Mouse (Mus musculus): Measurements from ENCODE around the gene Zfp551.

Gene Zfp551

DNA sequence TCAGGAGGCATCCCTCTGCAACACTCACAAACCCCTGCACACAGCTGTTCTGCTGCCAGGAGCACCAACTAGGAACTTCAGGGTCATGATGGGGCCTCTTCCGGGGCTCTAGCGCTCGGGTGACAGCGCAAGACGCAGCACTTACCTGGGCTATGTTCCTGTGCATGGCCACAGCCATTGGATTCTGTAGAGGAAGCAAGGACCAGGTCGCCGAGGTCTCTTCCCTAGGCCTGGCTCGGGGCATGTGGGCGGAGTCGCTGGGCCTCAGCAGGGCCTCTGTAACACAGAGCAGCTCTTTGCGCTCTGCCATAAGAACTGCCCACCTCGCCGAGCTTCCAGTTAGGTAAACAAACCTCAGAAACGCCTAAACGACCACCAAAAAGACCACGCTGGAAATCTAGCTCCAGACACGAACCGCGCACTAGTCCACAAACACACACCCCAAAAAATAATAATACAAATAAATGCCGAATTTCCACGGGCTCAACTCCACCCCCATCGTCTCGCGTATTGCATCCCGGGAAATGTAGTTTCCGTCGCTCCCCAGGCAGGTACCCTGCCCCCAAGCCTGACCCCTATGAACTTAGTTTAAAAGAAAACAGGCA lies at the start of gene Zfp551:
TSS of gene Zfp551 (minus strand) at position 507 of the 605 bp plus-strand sequence.
- peak; percentile 22 for DNase-seq (ENCODE audit: low spot score)

DNA sequence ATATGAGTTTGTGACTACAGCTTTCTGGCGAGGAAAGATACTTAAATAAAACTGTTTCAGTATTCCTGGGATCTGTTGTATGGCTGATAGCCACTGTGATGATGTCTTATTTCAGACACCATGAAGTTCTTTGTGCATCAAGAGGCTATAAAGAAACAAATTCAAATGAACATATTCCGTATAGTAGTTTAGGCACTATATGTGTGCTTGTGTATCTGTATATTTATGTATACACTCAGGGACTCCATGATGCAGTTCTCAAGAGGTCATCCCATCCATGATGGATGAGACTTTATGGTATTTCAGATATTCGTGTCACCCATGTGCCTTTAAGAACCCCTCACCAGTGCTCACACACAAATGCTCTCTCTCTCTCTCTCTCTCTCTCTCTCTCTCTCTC lies 304 bp upstream of the Zfp551 start:
- no peak for DNase-seq (ENCODE audit: low spot score)

DNA sequence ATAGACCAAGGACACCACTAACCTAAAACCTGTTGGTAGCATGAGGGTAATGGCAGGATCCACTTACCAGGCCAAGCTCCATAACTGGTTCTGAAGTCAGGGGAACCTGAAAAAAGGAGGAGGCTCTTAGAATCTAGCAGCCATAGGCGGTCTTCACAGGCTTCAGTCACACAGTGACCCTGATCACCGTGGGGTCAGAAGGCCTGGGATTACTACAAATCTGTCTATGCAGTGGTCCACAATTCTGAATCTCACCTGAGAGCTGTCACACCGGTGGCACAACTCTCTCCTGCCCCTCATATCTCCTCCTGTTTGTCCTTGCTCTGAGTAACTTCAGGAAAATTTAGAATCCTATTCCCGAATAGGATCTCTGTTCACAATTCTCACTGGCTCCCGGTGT lies 810 bp downstream of the Zfp551 start:
- no peak for DNase-seq (ENCODE audit: low spot score)

DNA sequence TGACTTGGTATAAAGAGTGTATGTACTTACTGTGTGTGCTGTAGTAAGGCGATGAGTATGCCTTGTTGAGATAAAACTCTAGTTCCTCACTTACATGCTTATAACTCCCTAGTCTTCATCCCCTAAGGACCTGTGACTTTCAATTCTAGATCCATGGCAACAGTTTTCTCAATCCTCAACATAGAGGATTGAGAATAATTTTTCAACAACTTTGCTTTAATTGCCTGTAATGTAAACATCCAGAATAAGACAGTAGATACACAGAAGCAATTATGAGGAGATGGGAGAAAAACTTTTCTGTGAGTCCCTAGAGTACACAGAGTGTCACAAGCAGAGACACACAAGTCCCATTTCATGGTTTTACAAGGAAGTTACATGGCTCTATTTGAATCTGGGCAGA lies 53.4 kb downstream of the Zfp551 start, which contains the start of gene Vmn1r84:
TSS of gene Vmn1r84 (minus strand) at position 101 of the 400 bp plus-strand sequence.
- DNase-seq (ENCODE audit: low spot score), result no peak
